Mouse (Mus musculus) megakaryocyte, embryonic 14.5 days (primary cell): Measurements from ENCODE around the gene Scnn1b.

Source experiments
- FLI1 ChIP-seq: IDR thresholded peaks from 2 replicates; pipeline ENCODE4 v1.6.1; 2012; ENCODE audit warnings: low read length, inconsistent platforms, mixed read lengths
- GATA1 ChIP-seq: IDR thresholded peaks from 3 replicates; pipeline ENCODE4 v1.6.1; 2012; ENCODE audit warnings: mixed read lengths, low read length, inconsistent platforms, borderline replicate concordance

DNA sequence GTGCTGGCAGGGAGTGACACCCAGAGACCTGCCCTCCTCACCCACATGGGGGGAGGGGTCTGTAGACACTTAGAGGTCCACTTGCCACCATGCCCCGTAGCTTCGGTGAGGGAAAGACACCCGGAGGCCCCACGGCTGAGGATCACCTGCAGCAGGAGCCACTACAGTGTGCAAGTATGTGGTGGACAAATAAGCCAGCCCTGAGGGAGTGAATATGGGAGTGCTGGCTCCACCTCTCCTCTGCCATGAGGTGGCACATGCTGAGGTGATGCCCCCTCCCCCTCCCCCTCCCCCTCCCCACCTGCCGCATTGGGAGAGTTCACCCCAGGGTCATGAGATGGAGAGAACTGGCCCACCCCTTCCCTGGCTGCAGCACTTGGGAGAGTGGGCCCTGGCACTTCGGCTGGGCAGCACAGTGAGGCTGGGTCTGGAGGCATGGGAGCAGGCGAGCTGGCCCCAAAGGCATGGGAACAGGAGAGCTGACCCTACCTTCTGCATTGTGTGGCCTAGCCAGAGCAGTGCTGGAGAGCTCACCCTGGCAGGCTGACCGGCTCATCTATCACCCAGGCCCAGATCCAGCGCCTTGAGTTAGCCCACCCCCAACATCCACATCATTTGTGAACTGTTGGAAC is 16.2 kb upstream of the Scnn1b start:
- TF ChIP-seq GATA1 (no peak), FLI1 (no peak)
